Mouse (Mus musculus): ENCODE measurements around the gene Hint3. TPM values are rescaled to one million over a fixed set of nuclear protein-coding genes. Genes with fewer than 3 reads are reported as not detected.

Hint3 gene
- polyA plus RNA-seq, 1 experiment from 2014 or later: 15.2 TPM

- DNase-seq (ENCODE audit: low spot score): no peak
- Histone ChIP-seq H3K36me3 (peaks cover 73% of the 10 kb centered on the region), H3K4me1 (no peaks in the 10 kb centered on the region), H3K9me3 (replicated peaks) (no peaks in the 10 kb centered on the region), H3K4me3 (no peak overlapping the region), H3K27ac (no peak overlapping the region), H3K27me3 (ENCODE audit: low read depth, poor library complexity, severe bottlenecking) (no peaks in the 10 kb centered on the region)
- 94% methylated on average over 3 of the region's 3 CpGs for WGBS
Observed at GRCm38 (mm10) chr10:30564651-30565050, 64.8 kb downstream of the Hint3 start.

Other genes starting within 250 kb of the Hint3 start
- gene Trmt11, start 28.9 kb downstream of the Hint3 start, polyA plus RNA-seq (2016; fragmentation: Nextera tagmentation; extraction: Ambion mirVana): 32.6 and 36.2 TPM in 2 replicates
- 6.2 and 8.2 TPM in 2 replicates for gene Ncoa7, start 173.7 kb upstream of the Hint3 start, polyA plus RNA-seq (2016; fragmentation: Nextera tagmentation; extraction: Ambion mirVana)
- 1.1 and 1.8 TPM in 2 replicates for gene Hey2, start 213.2 kb upstream of the Hint3 start, polyA plus RNA-seq (2016; fragmentation: Nextera tagmentation; extraction: Ambion mirVana)